Mouse (Mus musculus) WW6 (cell line): Measurements from ENCODE around the gene Prm2.

Experiments
- DNase-seq: peaks from one replicate; pipeline ENCODE4 v3.0.0-alpha.2; 2013; ENCODE audit warnings: low read depth, low spot score

Prm2 gene

DNA sequence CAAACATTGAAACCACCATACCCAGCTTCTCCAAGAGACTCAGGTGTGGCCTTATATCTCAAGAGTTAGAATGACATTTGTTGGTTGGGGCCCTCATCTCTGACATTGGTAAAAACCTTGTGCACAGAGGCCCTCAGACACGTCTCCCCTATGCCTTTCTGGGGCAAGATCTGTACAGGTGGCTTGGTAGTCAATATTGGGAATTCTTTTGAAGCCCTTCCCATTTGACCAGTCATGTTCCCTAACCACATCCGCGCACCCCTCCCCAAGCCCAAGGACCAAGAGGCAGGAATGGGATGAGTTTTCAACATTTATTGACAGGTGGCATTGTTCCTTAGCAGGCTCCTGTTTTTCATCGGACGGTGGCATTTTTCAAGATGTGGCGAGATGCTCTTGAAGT, at the start of gene Prm2:
TSS of gene Prm2 (minus strand) at position 101 of the 400 bp plus-strand sequence.
- DNase-seq = no peak

DNA sequence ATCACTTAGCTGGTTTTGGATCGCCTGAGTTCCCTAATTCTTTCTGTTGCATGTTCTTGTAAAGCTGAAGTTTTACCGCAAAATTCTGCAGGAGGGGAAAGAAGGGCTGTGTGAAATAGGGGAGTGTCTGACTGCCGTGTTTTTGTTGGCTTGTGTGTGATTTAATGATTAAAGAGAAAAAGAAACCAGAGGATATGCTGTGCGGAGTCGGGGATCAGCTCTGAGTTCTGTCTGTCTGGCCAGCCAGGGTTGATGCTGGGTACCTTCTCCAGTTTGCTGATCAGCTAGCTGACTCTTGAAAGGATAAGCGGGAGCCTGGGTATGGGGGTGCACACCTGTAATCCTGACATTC, 48.4 kb upstream of the Prm2 start:
- no peak for DNase-seq

- no peak for DNase-seq
Observed at GRCm38 (mm10) chr16:10843486-10844318, 47.8 kb upstream of the Prm2 start.

GRCm38 (mm10) chr16:10842282-10842855, 46.4 kb upstream of the Prm2 start:
- no peak for DNase-seq

DNA sequence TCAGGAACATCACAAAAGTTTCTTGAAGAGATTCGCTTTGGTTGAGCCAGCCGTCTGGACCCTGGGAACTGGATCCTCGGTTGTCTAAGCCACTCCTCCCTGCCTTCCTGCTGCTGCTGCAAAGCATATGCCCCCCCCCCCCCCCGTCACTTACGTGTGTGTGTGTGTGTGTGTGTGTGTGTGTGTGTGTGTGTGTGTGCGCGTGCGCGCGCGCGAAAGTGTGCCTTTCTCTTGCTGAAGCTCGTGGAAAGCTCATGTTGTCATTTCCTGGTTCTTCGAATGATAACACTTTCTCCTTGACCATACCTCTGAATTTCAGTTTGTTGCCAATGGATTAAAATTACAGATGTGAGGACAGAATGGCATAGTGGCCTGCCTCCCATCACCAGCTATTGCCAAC, 44.1 kb upstream of the Prm2 start:
- no peak for DNase-seq

DNA sequence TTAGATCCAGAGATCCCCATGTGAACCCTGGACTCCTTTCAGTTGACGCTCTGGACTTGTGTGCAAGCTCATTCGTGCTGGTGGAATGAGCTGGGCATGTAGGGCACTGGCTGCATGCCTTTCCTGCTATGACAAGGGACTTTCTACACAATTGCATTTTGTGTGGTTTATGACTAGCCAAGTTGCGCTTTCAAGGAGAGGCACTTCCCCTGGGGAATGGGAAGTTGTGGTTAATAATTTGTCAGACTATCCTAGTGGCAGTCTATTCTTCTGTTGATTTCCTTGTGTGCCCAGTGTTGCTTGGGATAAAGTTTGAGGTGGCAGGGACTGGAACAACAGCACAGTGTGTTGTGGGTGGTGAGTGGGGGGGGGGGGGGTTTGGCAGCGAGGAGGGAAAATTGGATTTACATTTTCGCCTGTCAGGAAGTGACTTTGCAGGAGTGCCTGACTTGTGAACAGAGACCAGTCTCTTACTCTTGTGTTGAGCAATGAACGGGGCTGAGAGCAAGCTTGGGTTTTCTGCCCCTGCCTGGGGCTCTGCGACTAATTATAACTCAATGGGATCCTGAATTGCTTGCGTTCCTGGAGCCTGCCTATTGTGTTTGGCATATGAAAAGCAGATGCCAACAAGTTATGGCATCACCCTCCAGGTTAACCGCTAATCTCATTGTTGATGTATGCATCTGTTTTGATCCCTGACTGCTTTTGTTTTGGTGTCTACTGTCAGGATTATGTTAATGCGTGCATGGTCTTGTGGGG, 42.7 kb upstream of the Prm2 start:
- no peak for DNase-seq

- no peak for DNase-seq
Observed at GRCm38 (mm10) chr16:10837903-10838302, 42.0 kb upstream of the Prm2 start.

DNA sequence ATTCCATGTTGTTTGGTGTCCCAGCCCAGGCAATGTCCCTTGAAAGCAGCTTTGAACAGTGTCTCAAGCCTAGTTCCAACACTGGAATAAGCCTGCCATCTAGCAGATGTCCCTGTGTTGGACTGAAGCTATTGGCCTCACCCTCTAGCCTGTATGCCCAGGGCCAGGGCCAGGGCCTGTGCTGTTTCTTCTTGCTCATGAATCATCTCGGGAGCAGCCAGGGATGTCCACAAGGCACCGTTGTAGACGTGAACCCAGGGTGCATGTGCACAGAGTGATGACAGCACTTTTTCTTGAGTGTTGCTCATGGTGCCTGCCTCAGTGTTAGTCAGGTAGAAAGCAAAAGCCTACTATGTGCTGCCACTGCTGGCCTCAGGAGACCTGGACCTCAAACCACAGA, 41.3 kb upstream of the Prm2 start:
- DNase-seq = no peak

DNA sequence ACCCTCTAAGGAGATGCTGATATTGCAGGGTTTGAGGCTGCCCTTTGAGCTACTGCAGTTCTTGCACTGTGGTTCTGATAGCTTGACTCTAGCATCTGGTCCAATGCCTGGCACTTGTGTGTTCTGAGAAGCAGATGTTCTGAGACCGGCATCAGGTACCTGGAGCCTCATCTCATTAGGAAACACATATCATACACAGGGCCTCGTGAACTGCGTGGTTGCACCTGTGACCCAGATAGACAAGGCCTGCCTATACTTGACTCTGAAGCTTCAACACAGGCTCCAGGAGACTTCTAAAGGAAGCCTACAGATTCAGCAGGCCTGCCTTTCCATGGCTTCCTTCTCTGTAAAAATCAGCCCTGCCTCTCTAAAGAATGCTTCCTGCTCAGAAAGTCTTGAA, 40.5 kb upstream of the Prm2 start:
- no peak for DNase-seq

DNA sequence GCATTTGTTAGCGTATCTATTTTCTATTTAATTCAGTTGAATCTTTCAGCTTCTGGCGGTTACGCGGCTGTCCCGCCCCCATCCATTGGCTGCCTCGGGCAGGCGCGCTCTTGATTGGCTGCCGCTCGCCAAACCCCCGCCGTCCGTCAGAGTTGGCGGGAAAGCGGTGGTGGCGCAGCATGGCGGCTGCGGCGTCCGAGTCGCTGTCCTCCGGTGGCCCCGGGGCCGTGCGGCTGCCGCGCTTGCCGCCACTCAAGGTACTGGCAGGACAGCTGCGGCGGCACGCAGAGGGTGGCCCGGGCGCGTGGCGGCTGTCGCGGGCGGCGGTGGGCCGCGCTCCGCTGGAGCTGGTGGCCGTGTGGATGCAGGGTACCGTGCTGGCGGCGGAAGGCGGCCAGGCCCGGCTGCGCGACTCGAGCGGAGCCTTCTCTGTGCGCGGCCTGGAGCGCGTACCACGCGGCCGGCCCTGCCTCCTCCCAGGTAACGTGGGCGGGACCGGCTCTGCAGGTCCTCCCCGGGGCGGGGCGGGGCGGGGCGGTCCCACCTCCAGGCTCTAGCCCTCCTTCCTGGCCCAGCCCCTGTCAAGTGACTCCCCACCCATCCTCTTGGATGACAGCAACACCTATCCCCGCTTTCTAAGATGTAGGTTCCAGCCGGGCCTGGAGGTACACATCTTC, 39.1 kb upstream of the Prm2 start, which contains the start of gene Rmi2:
TSS of gene Rmi2 (plus strand) at position 149 of the 677 bp plus-strand sequence.
- DNase-seq = peak; percentile 55

DNA sequence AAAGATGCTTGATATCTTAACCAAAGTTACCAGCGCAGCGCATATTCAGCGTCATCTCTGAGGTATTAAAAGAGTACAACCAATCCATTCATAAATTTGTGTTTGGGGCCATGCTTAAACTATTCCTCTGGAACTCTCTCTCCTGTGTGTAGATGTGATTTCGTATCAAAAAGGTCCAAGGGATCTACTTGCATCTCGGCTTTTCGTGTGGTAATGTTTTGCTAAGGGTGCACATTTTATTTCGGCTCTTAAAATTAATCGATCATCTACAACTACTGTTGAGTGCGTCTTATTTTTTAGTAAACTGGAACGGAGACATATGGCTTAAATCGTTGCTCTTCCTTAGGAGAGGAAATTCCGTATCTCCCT, 38.6 kb upstream of the Prm2 start:
- no peak for DNase-seq

DNA sequence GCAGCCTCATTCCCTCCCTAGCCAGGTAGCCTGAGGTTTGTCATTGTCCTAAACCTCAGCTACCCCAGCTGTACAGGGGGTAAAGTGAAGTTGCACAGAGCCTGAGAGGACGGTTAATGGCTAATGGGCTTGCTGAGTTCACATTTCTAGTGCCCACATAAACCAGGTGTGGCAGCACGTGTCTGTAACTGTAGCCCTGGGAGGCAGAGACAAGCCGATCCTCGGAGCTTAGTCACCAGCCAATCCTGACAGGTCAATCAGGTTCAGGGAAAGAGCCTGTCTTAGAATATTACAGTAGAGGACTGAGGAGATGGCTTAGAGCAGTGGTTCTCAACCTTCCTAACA, 32.5 kb upstream of the Prm2 start:
- DNase-seq = no peak

DNA sequence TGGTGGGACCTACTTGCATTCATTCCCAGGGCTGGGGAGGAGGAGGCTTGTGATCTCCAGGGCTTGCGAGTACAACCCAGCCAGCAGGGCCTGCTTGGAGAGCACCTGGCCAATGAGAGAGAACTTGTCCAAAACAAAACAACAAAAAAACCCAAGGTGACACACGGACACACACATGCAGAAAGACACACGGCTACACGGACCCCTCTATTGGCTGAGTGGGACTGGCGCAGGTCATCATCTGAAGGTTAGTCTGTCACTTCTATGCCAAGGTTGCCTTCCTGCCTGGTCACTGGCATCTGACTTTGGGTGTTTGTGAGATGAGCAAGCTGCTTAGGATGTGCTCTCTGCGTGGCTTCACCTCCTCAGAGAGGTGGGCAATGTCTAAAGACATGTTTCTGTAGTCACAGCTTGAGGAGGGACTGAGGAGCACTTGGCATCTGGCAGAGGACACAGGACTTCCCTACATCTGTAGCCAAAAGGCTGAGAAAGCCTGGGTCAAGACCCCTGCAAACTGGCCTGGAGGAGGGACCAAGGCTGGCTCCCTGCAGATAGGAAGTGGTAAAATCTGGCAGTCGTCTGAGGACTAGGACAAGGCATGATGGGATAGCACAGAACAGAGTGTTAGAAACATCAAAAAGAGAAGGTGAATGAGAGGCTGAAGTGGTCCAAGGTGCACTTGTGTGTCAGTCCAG, 32.0 kb upstream of the Prm2 start:
- no peak for DNase-seq

DNA sequence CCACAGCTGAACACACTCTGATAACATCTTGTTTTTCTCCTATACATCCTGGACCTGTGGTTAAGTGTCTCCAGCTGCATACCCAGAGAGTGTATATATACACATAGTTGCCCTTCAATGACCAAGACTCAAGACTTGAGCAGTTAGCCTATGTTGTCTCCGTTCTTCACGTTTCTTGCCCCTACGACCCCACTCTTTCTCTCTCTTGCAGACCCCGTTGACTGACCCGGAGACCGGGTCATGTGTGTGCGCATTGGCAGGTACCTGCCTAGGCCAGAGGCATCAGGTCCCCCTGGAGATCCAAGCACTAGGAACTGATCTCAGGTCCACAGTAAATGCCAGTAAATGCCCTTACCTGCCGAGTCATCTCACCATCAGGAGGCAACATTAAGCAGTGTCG, 31.3 kb upstream of the Prm2 start:
- no peak for DNase-seq

DNA sequence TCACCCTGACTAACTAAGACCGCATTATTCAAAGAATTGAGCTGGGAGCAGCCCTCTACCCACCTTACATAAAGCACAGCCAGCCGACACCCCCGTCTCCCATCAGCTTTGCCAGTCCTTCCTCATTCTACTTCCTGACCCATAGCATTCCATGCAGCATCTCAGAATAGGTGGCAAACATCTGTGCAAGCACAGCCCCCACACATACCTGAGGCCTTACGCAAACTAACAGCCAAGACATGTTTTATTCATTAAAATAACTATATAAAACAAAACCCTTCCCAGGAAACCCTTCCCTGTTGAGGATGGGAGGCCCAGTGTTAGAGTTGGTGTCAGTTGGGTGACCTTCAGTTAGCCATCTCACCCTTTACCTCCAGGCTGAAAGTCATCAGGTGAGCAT, 29.9 kb upstream of the Prm2 start:
- no peak for DNase-seq

DNA sequence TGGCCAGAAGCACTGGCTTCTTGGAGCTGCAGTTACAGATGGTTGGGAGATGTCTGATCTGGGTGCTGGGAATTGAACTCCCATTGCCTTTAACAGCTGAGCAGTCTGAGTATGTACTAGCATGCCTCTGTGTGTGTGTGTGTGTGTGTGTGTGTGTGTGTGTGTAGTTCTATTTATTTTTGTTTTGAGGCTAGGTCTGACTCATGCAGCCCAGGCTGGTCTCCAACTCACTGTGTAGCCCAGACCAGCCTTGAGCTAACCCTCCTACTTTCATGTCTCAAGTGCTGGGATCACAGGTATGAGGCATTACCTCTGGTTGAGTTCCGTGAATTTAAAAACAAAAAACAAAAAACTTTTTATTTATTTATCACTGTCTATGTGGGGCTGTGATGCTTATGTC, 28.6 kb upstream of the Prm2 start:
- no peak for DNase-seq

DNA sequence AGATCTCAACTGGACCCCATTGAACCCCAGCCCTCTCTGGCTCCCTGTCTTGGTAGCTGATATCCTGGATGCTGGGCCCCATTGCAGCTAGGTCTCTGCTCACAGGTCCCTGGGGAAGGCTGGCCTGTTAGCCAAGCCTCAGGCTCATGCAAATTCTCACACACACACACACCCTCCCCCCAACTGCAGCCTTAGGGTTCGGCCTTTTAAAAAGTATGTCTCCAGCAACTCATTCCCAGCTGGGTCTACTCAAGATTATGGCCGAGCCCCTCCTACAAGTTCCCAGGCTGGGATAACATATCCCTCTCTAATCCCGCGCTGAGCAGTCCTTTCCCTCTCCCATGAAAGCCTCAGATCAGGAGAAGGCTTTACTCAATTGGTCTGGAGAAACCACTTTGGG, 25.5 kb upstream of the Prm2 start:
- no peak for DNase-seq

GRCm38 (mm10) chr16:10819966-10820365, 24.0 kb upstream of the Prm2 start:
- DNase-seq = no peak

GRCm38 (mm10) chr16:10818579-10819135, 22.7 kb upstream of the Prm2 start:
- no peak for DNase-seq

DNA sequence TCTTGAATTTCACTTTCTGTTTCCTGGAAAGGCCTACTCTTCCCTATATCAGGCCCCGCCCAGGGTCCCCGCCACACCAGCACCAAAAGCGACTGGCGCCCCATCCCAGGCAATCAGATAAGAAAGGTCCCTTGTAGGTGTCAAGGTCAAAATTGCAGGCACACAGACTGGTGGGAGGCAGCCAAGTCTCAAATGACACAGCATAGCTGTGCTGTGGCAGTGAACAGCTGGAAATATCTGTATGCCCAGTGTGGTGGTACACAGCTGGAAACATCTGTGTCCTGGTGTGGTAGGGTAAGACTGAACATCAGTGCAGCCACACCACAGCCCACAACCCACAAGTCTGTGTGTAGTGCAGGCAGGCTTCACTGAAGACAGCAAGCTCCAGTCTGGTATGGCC, 18.9 kb upstream of the Prm2 start:
- DNase-seq = no peak

GRCm38 (mm10) chr16:10813726-10814125, 17.8 kb upstream of the Prm2 start:
- no peak for DNase-seq
